8 mouse cellular contexts compared by ENCODE assay signal in the genomic region with DNA sequence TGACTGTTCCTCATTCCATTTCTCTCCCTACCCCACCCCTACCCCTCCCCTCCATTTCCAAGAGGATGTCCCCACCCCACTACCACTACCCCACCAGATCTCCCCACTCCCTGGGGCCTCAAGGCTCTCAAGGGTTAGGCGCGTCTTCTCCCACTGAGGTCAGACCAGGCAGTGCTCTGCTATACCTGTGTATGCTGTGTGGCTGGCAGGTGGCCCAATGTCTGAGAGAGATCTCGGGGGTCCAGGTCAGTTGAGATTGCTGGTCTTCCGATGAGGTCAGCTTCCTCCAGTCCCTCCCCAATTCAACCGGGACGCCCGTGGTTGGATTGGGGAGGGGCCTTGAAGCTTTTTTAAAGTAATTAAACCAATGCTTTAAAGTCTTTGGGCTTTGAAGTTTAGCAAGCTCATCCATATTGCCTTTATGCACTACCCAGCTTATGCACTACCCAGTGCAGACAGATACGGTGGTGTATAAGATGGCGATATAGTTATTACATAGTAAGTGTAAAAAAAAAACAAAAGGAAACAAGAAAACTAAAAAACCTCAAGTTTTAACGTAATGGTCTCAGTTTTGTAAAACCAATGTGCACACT. TPM values are rescaled to one million over a fixed set of nuclear protein-coding genes. Genes with fewer than 3 reads are reported as not detected.
DNase-seq lines count a peak whose midpoint lies in the region; ATAC-seq and TF ChIP-seq lines count a peak whose summit lies in the region.

No protein-coding gene starts in this region.

- H3K36me3 ChIP-seq in kidney, embryonic 14.5 days (ENCODE audit: control insufficient read depth, insufficient read depth, low read length), result 0 out of 2 replicates have a peak, but pooled peaks cover under 1% of the 10 kb centered on the region
- H3K36me3 ChIP-seq in intestine, embryonic 15.5 days, result no peaks in the 10 kb centered on the region
- peaks cover 10% of the 10 kb centered on the region; the same call in 1 of the 2 replicates for H3K36me3 ChIP-seq in neural tube, embryonic 15.5 days
- H3K36me3 ChIP-seq in thymus, adult 2 months (ENCODE audit: control insufficient read depth, insufficient read depth, low read length), result no peaks in the 10 kb centered on the region

- no peaks in the 10 kb centered on the region; the same call in 1 of the 2 replicates for H3K27me3 ChIP-seq in kidney, embryonic 14.5 days (ENCODE audit: control insufficient read depth, insufficient read depth, low read length)
- no peaks in the 10 kb centered on the region for H3K27me3 ChIP-seq in intestine, embryonic 15.5 days (replicated peaks)
- H3K27me3 ChIP-seq in neural tube, embryonic 15.5 days (replicated peaks), result no peaks in the 10 kb centered on the region
- no peaks in the 10 kb centered on the region for H3K27me3 ChIP-seq in thymus, adult 2 months (ENCODE audit: control insufficient read depth, insufficient read depth, low read length)

- WGBS in kidney, embryonic 14.5 days, result 78% methylated on average over 10 of the region's 10 CpGs
- WGBS in intestine, embryonic 15.5 days, result 85% methylated on average over 10 of the region's 10 CpGs
- WGBS in neural tube, embryonic 15.5 days, result 76% methylated on average over 10 of the region's 10 CpGs
- 69% methylated on average over 10 of the region's 10 CpGs for WGBS in thymus, adult 2 months

- H3K9me3 ChIP-seq in kidney, embryonic 14.5 days (ENCODE audit: control insufficient read depth, low read length), result no peaks in the 10 kb centered on the region
- H3K9me3 ChIP-seq in intestine, embryonic 15.5 days, result no peaks in the 10 kb centered on the region
- H3K9me3 ChIP-seq in neural tube, embryonic 15.5 days (replicated peaks), result no peaks in the 10 kb centered on the region

- no peak for TF ChIP-seq CTCF in thymus, adult 2 months (IDR thresholded peaks at IDR 0.05; ENCODE audit: borderline replicate concordance, control insufficient read depth, extremely low read depth, insufficient read depth, low read length, poor library complexity)

- no peak overlapping the region for H3K27ac ChIP-seq in kidney, embryonic 14.5 days (ENCODE audit: low read depth, low read length)
- H3K27ac ChIP-seq in intestine, embryonic 15.5 days, result no peak overlapping the region
- peak overlapping the region; percentile 93 for H3K27ac ChIP-seq in neural tube, embryonic 15.5 days (replicated peaks)
- H3K27ac ChIP-seq in thymus, adult 2 months (ENCODE audit: control insufficient read depth, insufficient read depth, low read length), result no peak overlapping the region

- peak overlapping the region; percentile 89; the same call in 1 of the 2 replicates for H3K9ac ChIP-seq in kidney, embryonic 14.5 days (ENCODE audit: low read depth, low read length)
- no peak overlapping the region for H3K9ac ChIP-seq in intestine, embryonic 15.5 days
- no peak overlapping the region for H3K9ac ChIP-seq in neural tube, embryonic 15.5 days (replicated peaks)

- H3K4me2 ChIP-seq in kidney, embryonic 14.5 days (replicated peaks; ENCODE audit: low read depth, low read length), result peak overlapping the region; percentile 73
- peak overlapping the region; percentile 82 for H3K4me2 ChIP-seq in intestine, embryonic 15.5 days (replicated peaks)
- H3K4me2 ChIP-seq in neural tube, embryonic 15.5 days, result peak overlapping the region; percentile 66

- TF ChIP-seq POLR2A in thymus, adult 2 months (IDR thresholded peaks at IDR 0.05; ENCODE audit: control insufficient read depth, extremely low read depth, insufficient read depth, low read length, poor library complexity), result no peak

- no peak for DNase-seq in kidney, adult 8-10 months
- peak; percentile 41 to 58 for DNase-seq in cerebellum, postnatal 14 days
- no peak for DNase-seq in frontal cortex, adult 2 months (ENCODE audit: extremely low spot score in 1 of 2, low spot score in 1 of 2)
- no peak for DNase-seq in thymus, adult 2 months

- peaks cover 5% of the 10 kb centered on the region for H3K4me1 ChIP-seq in kidney, embryonic 14.5 days (ENCODE audit: control insufficient read depth, insufficient read depth, low read length)
- 0 out of 2 replicates have a peak, but pooled peaks cover 4% of the 10 kb centered on the region for H3K4me1 ChIP-seq in intestine, embryonic 15.5 days (replicated peaks)
- peaks cover 17% of the 10 kb centered on the region for H3K4me1 ChIP-seq in neural tube, embryonic 15.5 days
- H3K4me1 ChIP-seq in thymus, adult 2 months (replicated peaks; ENCODE audit: control insufficient read depth, insufficient read depth, low read length), result peaks cover 12% of the 10 kb centered on the region

- peak overlapping the region; percentile 83 for H3K4me3 ChIP-seq in kidney, embryonic 14.5 days (ENCODE audit: low read length)
- peak overlapping the region; percentile 76 for H3K4me3 ChIP-seq in intestine, embryonic 15.5 days (replicated peaks)
- H3K4me3 ChIP-seq in neural tube, embryonic 15.5 days (replicated peaks), result peak overlapping the region; percentile 66
- no peak overlapping the region for H3K4me3 ChIP-seq in thymus, adult 2 months (ENCODE audit: control insufficient read depth, insufficient read depth, low read length)

- ATAC-seq in kidney, embryonic 14.5 days (ENCODE audit: low FRiP score, low TSS enrichment), result no peak
- peak; percentile 20 for ATAC-seq in CD4-positive, CD25-positive, alpha-beta regulatory T cell, adult 4 months
- no peak for ATAC-seq in intestine, embryonic 15.5 days
- ATAC-seq in neural tube, embryonic 15.5 days (ENCODE audit: low FRiP score), result no peak

RNA-seq across cellular contexts. Expression of gene Gng10, which starts 0.5 kb away (rescaled TPM):
- polyA plus RNA-seq in kidney, embryonic 14.5 days (2014; fragmentation: Nextera tagmentation; extraction: Ambion mirVana), result 113 and 148 TPM in 2 replicates
- 100 to 1,000 TPM; 105 to 116 TPM for polyA plus RNA-seq in CD4-positive, CD25-positive, alpha-beta regulatory T cell, adult 4 months (2017; shearing (Covaris generic))
- 85.6 and 113 TPM in 2 replicates for polyA plus RNA-seq in intestine, embryonic 15.5 days (2015; fragmentation: Nextera tagmentation; extraction: Ambion mirVana)
- polyA plus RNA-seq in neural tube, embryonic 15.5 days (2015; fragmentation: Nextera tagmentation; extraction: Ambion mirVana), result 180 and 198 TPM in 2 replicates
- polyA plus RNA-seq in frontal cortex, adult 2 months (2012; rRNA removed), result 69.4 and 69.7 TPM in 2 replicates
- polyA plus RNA-seq in thymus, adult 2 months (2012; rRNA removed), result 22.8 and 32.7 TPM in 2 replicates

RNA-seq across cellular contexts. Expression of gene Gm20503, which starts 31.4 kb away (rescaled TPM):
- 10.8 and 14.6 TPM in 2 replicates for polyA plus RNA-seq in kidney, embryonic 14.5 days (2014; fragmentation: Nextera tagmentation; extraction: Ambion mirVana)
- polyA plus RNA-seq in CD4-positive, CD25-positive, alpha-beta regulatory T cell, adult 4 months (2017; shearing (Covaris generic)), result not detected
- 11.4 and 12.0 TPM in 2 replicates for polyA plus RNA-seq in intestine, embryonic 15.5 days (2015; fragmentation: Nextera tagmentation; extraction: Ambion mirVana)
- polyA plus RNA-seq in neural tube, embryonic 15.5 days (2015; fragmentation: Nextera tagmentation; extraction: Ambion mirVana), result 7.0 and 8.2 TPM in 2 replicates
- polyA plus RNA-seq in frontal cortex, adult 2 months (2012; rRNA removed), result 0.10 TPM in 1 of 2 replicates, not detected in the other
- polyA plus RNA-seq in thymus, adult 2 months (2012; rRNA removed), result not detected in 2 replicates

RNA-seq across cellular contexts. Expression of gene Dnajc25, which starts 39.6 kb away (rescaled TPM):
- polyA plus RNA-seq in kidney, embryonic 14.5 days (2014; fragmentation: Nextera tagmentation; extraction: Ambion mirVana), result 12.5 and 14.0 TPM in 2 replicates
- polyA plus RNA-seq in CD4-positive, CD25-positive, alpha-beta regulatory T cell, adult 4 months (2017; shearing (Covaris generic)), result 1 to 10 TPM; 1.1 to 1.6 TPM
- 12.5 and 13.1 TPM in 2 replicates for polyA plus RNA-seq in intestine, embryonic 15.5 days (2015; fragmentation: Nextera tagmentation; extraction: Ambion mirVana)
- 8.2 and 9.4 TPM in 2 replicates for polyA plus RNA-seq in neural tube, embryonic 15.5 days (2015; fragmentation: Nextera tagmentation; extraction: Ambion mirVana)
- polyA plus RNA-seq in frontal cortex, adult 2 months (2012; rRNA removed), result 4.1 and 4.2 TPM in 2 replicates
- 2.3 and 3.1 TPM in 2 replicates for polyA plus RNA-seq in thymus, adult 2 months (2012; rRNA removed)

RNA-seq across cellular contexts. Expression of gene Ptgr1, which starts 47.5 kb away (rescaled TPM):
- polyA plus RNA-seq in kidney, embryonic 14.5 days (2014; fragmentation: Nextera tagmentation; extraction: Ambion mirVana), result 25.3 and 29.2 TPM in 2 replicates
- polyA plus RNA-seq in CD4-positive, CD25-positive, alpha-beta regulatory T cell, adult 4 months (2017; shearing (Covaris generic)), result under 1 TPM; 0.19 to 0.70 TPM
- 39.2 and 39.3 TPM in 2 replicates for polyA plus RNA-seq in intestine, embryonic 15.5 days (2015; fragmentation: Nextera tagmentation; extraction: Ambion mirVana)
- polyA plus RNA-seq in neural tube, embryonic 15.5 days (2015; fragmentation: Nextera tagmentation; extraction: Ambion mirVana), result 4.3 and 14.8 TPM in 2 replicates
- 1.1 and 1.3 TPM in 2 replicates for polyA plus RNA-seq in frontal cortex, adult 2 months (2012; rRNA removed)
- 3.0 and 3.4 TPM in 2 replicates for polyA plus RNA-seq in thymus, adult 2 months (2012; rRNA removed)

Comparison
In these comparisons a context has a peak if more than half of its experiments do, and no peak if none do; other contexts are left out.
1. DNase-seq: peak in cerebellum, postnatal 14 days (2 of 2); none in kidney, adult 8-10 months (0 of 2), frontal cortex, adult 2 months (0 of 2) and thymus, adult 2 months (single experiment).
2. Peak in every context shown above with its lines, with median percentiles within 50 percentile points of each other: H3K4me2 ChIP-seq.